Mouse (Mus musculus) megakaryocyte, embryonic 14.5 days (primary cell): ENCODE measurements around the gene Wdfy3.

ENCODE experiments used
- FLI1 ChIP-seq: IDR thresholded peaks from 2 replicates; pipeline ENCODE4 v1.6.1; 2012; ENCODE audit warnings: low read length, inconsistent platforms, mixed read lengths
- GATA1 ChIP-seq: IDR thresholded peaks from 3 replicates; pipeline ENCODE4 v1.6.1; 2012; ENCODE audit warnings: mixed read lengths, low read length, inconsistent platforms, borderline replicate concordance

GRCm38 (mm10) chr5:101893820-101894515 lies 175.8 kb downstream of the Wdfy3 start:
- no peak for TF ChIP-seq GATA1
- TF ChIP-seq FLI1, result no peak
